Mouse (Mus musculus) 416B (cell line): ENCODE data around the gene Zfp748.

Source experiments
- DNase-seq: peaks from one replicate; pipeline ENCODE4 v3.0.0; 2011; ENCODE audit warnings: low read depth

Zfp748 gene

GRCm38 (mm10) chr13:67553730-67554129, at the start of gene Zfp748:
TSS of gene Zfp748 (minus strand) at chr13:67553830.
- no peak for DNase-seq

- DNase-seq = no peak
These were observed 19.1 kb upstream of the Zfp748 start for GRCm38 (mm10) chr13:67572591-67573189.

GRCm38 (mm10) chr13:67552505-67553346, 904 bp downstream of the Zfp748 start:
- DNase-seq = peak; percentile 89

- no peak for DNase-seq
These were observed 7.7 kb downstream of the Zfp748 start for GRCm38 (mm10) chr13:67545941-67546340.

- DNase-seq = no peak
These were observed 26.4 kb downstream of the Zfp748 start for GRCm38 (mm10) chr13:67527049-67527730.

GRCm38 (mm10) chr13:67525753-67526410, 27.7 kb downstream of the Zfp748 start, which contains the start of the genes Gm26965 and Zfp87:
TSS of gene Gm26965 (minus strand) at chr13:67526151.
TSS of gene Zfp87 (minus strand) at chr13:67526177.
- DNase-seq = peak; percentile 98

GRCm38 (mm10) chr13:67500908-67501307, 52.7 kb downstream of the Zfp748 start:
- DNase-seq = no peak

GRCm38 (mm10) chr13:67500084-67500719, 53.4 kb downstream of the Zfp748 start, which contains the start of gene Zfp58:
TSS of gene Zfp58 (minus strand) at chr13:67500555.
- DNase-seq = peak; percentile 92

- no peak for DNase-seq
These were observed 58.0 kb downstream of the Zfp748 start for GRCm38 (mm10) chr13:67495631-67496030.
